Mouse (Mus musculus) lung, adult 2 months (tissue): Measurements from ENCODE around the gene Frmd5.

Experiments
- CTCF ChIP-seq: fragments of 200-500 bp; IDR thresholded peaks from 2 replicates; pipeline ENCODE4 v1.5.1; 2011; ENCODE audit warnings: mild to moderate bottlenecking, low read length, control low read depth; ENCODE audit not compliant: insufficient read depth
- POLR2A ChIP-seq: fragments of 200-500 bp; IDR thresholded peaks from 2 replicates; pipeline ENCODE4 v1.6.1; 2011; ENCODE audit warnings: low read depth, mild to moderate bottlenecking, control low read depth, low read length, borderline replicate concordance; ENCODE audit errors: extremely low read depth

DNA sequence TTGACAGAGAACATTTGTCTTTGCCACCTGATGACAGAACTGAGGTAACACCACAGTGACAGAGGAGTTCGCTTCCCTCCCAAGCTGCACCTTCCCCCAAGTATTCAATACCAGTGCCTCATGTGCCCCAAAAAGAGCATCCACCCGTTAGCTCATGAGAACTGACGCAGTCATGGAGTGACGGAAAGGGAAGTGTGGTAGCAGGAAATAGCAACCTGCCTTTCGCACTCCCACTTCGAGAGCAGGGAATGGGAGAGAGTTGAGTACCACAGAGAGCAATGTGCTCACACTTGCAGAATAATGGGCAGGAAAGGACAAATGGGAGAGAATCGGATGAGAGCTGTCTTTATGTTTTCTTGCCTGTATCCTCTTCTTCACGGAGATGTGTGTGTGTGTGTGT lies 39.2 kb upstream of the Frmd5 start:
- TF ChIP-seq POLR2A (no peak), CTCF (no peak)
